Mouse (Mus musculus): ENCODE results near the gene Ptch2. TPM values are rescaled to one million over a fixed set of nuclear protein-coding genes. Genes with fewer than 3 reads are reported as not detected.

Gene Ptch2
- polyA plus RNA-seq, 1 experiment = 31.2 TPM

- no peaks in the 10 kb centered on the region for H3K4me1 ChIP-seq (ENCODE audit: control insufficient read depth, insufficient read depth, low read length)
- H3K4me3 ChIP-seq (ENCODE audit: control insufficient read depth, low read depth, low read length) = no peak overlapping the region
- TF ChIP-seq POLR2A (IDR thresholded peaks at IDR 0.05; ENCODE audit: control insufficient read depth, low read depth, low read length) (no peak), CTCF (IDR thresholded peaks at IDR 0.05; ENCODE audit: control insufficient read depth, insufficient read depth, insufficient replicate concordance, low read depth, low read length) (no peak)
- no peaks in the 10 kb centered on the region for H3K36me3 ChIP-seq (ENCODE audit: control insufficient read depth, insufficient read depth, low read length)
- H3K27me3 ChIP-seq (ENCODE audit: control insufficient read depth, insufficient read depth, low read length) = no peaks in the 10 kb centered on the region
- H3K27ac ChIP-seq (ENCODE audit: control insufficient read depth, insufficient read depth, low read depth, low read length) = no peak overlapping the region
Measured at GRCm38 (mm10) chr4:117058512-117058911, 37.4 kb upstream of the Ptch2 start.

- Histone ChIP-seq H3K27me3 (ENCODE audit: control insufficient read depth, insufficient read depth, low read length) (no peaks in the 10 kb centered on the region), H3K27ac (ENCODE audit: control insufficient read depth, insufficient read depth, low read depth, low read length) (no peak overlapping the region), H3K4me1 (ENCODE audit: control insufficient read depth, insufficient read depth, low read length) (no peaks in the 10 kb centered on the region), H3K36me3 (ENCODE audit: control insufficient read depth, insufficient read depth, low read length) (no peaks in the 10 kb centered on the region), H3K4me3 (ENCODE audit: control insufficient read depth, low read depth, low read length) (no peak overlapping the region)
- no peak for TF ChIP-seq POLR2A (IDR thresholded peaks at IDR 0.05; ENCODE audit: control insufficient read depth, low read depth, low read length)
- no peak for TF ChIP-seq CTCF (IDR thresholded peaks at IDR 0.05; ENCODE audit: control insufficient read depth, insufficient read depth, insufficient replicate concordance, low read depth, low read length)
Measured at GRCm38 (mm10) chr4:117062700-117063390, 33.0 kb upstream of the Ptch2 start.

- Histone ChIP-seq H3K27me3 (ENCODE audit: control insufficient read depth, insufficient read depth, low read length) (no peaks in the 10 kb centered on the region), H3K27ac (ENCODE audit: control insufficient read depth, insufficient read depth, low read depth, low read length) (no peak overlapping the region), H3K4me3 (ENCODE audit: control insufficient read depth, low read depth, low read length) (no peak overlapping the region), H3K36me3 (ENCODE audit: control insufficient read depth, insufficient read depth, low read length) (no peaks in the 10 kb centered on the region; the same call in none of the 2 replicates), H3K4me1 (ENCODE audit: control insufficient read depth, insufficient read depth, low read length) (no peaks in the 10 kb centered on the region)
- no peak for TF ChIP-seq CTCF (IDR thresholded peaks at IDR 0.05; ENCODE audit: control insufficient read depth, insufficient read depth, insufficient replicate concordance, low read depth, low read length)
- TF ChIP-seq POLR2A (IDR thresholded peaks at IDR 0.05; ENCODE audit: control insufficient read depth, low read depth, low read length) = no peak
Measured at GRCm38 (mm10) chr4:117068035-117068434, 27.8 kb upstream of the Ptch2 start.

- no peak overlapping the region for H3K27ac ChIP-seq (ENCODE audit: control insufficient read depth, insufficient read depth, low read depth, low read length)
- no peaks in the 10 kb centered on the region; the same call in none of the 2 replicates for H3K36me3 ChIP-seq (ENCODE audit: control insufficient read depth, insufficient read depth, low read length)
- TF ChIP-seq CTCF (IDR thresholded peaks at IDR 0.05; ENCODE audit: control insufficient read depth, insufficient read depth, insufficient replicate concordance, low read depth, low read length) (no peak), POLR2A (IDR thresholded peaks at IDR 0.05; ENCODE audit: control insufficient read depth, low read depth, low read length) (no peak)
- H3K27me3 ChIP-seq (ENCODE audit: control insufficient read depth, insufficient read depth, low read length) = no peaks in the 10 kb centered on the region
- H3K4me3 ChIP-seq (ENCODE audit: control insufficient read depth, low read depth, low read length) = no peak overlapping the region
- no peaks in the 10 kb centered on the region for H3K4me1 ChIP-seq (ENCODE audit: control insufficient read depth, insufficient read depth, low read length)
Measured at GRCm38 (mm10) chr4:117069647-117070046, 26.2 kb upstream of the Ptch2 start.

GRCm38 (mm10) chr4:117070624-117071023 is 25.3 kb upstream of the Ptch2 start:
- no peak overlapping the region for H3K27ac ChIP-seq (ENCODE audit: control insufficient read depth, insufficient read depth, low read depth, low read length)
- no peaks in the 10 kb centered on the region for H3K4me1 ChIP-seq (ENCODE audit: control insufficient read depth, insufficient read depth, low read length)
- H3K36me3 ChIP-seq (ENCODE audit: control insufficient read depth, insufficient read depth, low read length) = no peaks in the 10 kb centered on the region; the same call in none of the 2 replicates
- H3K4me3 ChIP-seq (ENCODE audit: control insufficient read depth, low read depth, low read length) = no peak overlapping the region
- H3K27me3 ChIP-seq (ENCODE audit: control insufficient read depth, insufficient read depth, low read length) = no peaks in the 10 kb centered on the region
- no peak for TF ChIP-seq POLR2A (IDR thresholded peaks at IDR 0.05; ENCODE audit: control insufficient read depth, low read depth, low read length)
- no peak for TF ChIP-seq CTCF (IDR thresholded peaks at IDR 0.05; ENCODE audit: control insufficient read depth, insufficient read depth, insufficient replicate concordance, low read depth, low read length)

- Histone ChIP-seq H3K27me3 (ENCODE audit: control insufficient read depth, insufficient read depth, low read length) (no peaks in the 10 kb centered on the region), H3K36me3 (ENCODE audit: control insufficient read depth, insufficient read depth, low read length) (no peaks in the 10 kb centered on the region; the same call in none of the 2 replicates), H3K27ac (ENCODE audit: control insufficient read depth, insufficient read depth, low read depth, low read length) (no peak overlapping the region), H3K4me3 (ENCODE audit: control insufficient read depth, low read depth, low read length) (no peak overlapping the region), H3K4me1 (ENCODE audit: control insufficient read depth, insufficient read depth, low read length) (no peaks in the 10 kb centered on the region)
- TF ChIP-seq POLR2A (IDR thresholded peaks at IDR 0.05; ENCODE audit: control insufficient read depth, low read depth, low read length) = no peak
- no peak for TF ChIP-seq CTCF (IDR thresholded peaks at IDR 0.05; ENCODE audit: control insufficient read depth, insufficient read depth, insufficient replicate concordance, low read depth, low read length)
Measured at GRCm38 (mm10) chr4:117071183-117071582, 24.7 kb upstream of the Ptch2 start.

- TF ChIP-seq POLR2A (IDR thresholded peaks at IDR 0.05; ENCODE audit: control insufficient read depth, low read depth, low read length) = no peak
- no peak for TF ChIP-seq CTCF (IDR thresholded peaks at IDR 0.05; ENCODE audit: control insufficient read depth, insufficient read depth, insufficient replicate concordance, low read depth, low read length)
- Histone ChIP-seq H3K27ac (ENCODE audit: control insufficient read depth, insufficient read depth, low read depth, low read length) (no peak overlapping the region), H3K27me3 (ENCODE audit: control insufficient read depth, insufficient read depth, low read length) (no peaks in the 10 kb centered on the region), H3K36me3 (ENCODE audit: control insufficient read depth, insufficient read depth, low read length) (no peaks in the 10 kb centered on the region), H3K4me3 (ENCODE audit: control insufficient read depth, low read depth, low read length) (no peak overlapping the region), H3K4me1 (ENCODE audit: control insufficient read depth, insufficient read depth, low read length) (no peaks in the 10 kb centered on the region)
Measured at GRCm38 (mm10) chr4:117087948-117088640, 7.8 kb upstream of the Ptch2 start.

Measured in testis, adult 2 months (tissue).